Mouse (Mus musculus) liver, embryonic 14.5 days (tissue): ENCODE results near the gene Rrad.

Experiments
- CTCF ChIP-seq: IDR thresholded peaks from 2 replicates; pipeline ENCODE4 v1.5.1; 2016; ENCODE audit warnings: antibody characterized with exemption, low read depth, control low read depth
- EP300 ChIP-seq: IDR thresholded peaks from 2 replicates; pipeline ENCODE4 v1.6.1; 2016; ENCODE audit warnings: antibody characterized with exemption, low read depth

GRCm38 (mm10) chr8:104592566-104592965 is 38.6 kb downstream of the Rrad start:
- no peak for TF ChIP-seq CTCF
- no peak for TF ChIP-seq EP300
